Mouse (Mus musculus) myocyte (in vitro differentiated cells): ENCODE data around the gene Tnik. TPM values are rescaled to one million over a fixed set of nuclear protein-coding genes. Genes with fewer than 3 reads are reported as not detected.

ENCODE experiments used
- H3K27me3 ChIP-seq: one replicate; pipeline ENCODE4 v1.6.1; 2011; ENCODE audit not compliant: control insufficient read depth, insufficient read depth, insufficient read length
- H3K36me3 ChIP-seq: one replicate; pipeline ENCODE4 v1.6.1; 2011; ENCODE audit not compliant: control insufficient read depth, insufficient read depth
- H3K4me2 ChIP-seq: one replicate; pipeline ENCODE4 v1.6.1; 2011; ENCODE audit warnings: low read depth, control low read depth
- H3K4me3 ChIP-seq: one replicate; pipeline ENCODE4 v1.5.1; 2011; ENCODE audit warnings: mild to moderate bottlenecking, control low read depth, moderate library complexity
- H3K79me2 ChIP-seq: one replicate; pipeline ENCODE4 v1.6.1; 2011; ENCODE audit not compliant: control insufficient read depth, insufficient read depth
- H3ac ChIP-seq: one replicate; pipeline ENCODE4 v1.6.1; 2011; ENCODE audit not compliant: control insufficient read depth, insufficient read length
- CEBPB ChIP-seq: IDR thresholded peaks from 2 replicates; pipeline ENCODE4 v1.6.1; 2011; ENCODE audit warnings: mild to moderate bottlenecking, moderate library complexity; ENCODE audit not compliant: poor library complexity, insufficient read depth, severe bottlenecking
- E2F4 ChIP-seq: IDR thresholded peaks from one replicate; pipeline ENCODE4 v1.6.1; 2011; ENCODE audit warnings: mild to moderate bottlenecking, control low read depth, moderate library complexity; ENCODE audit not compliant: insufficient read depth
- MAX ChIP-seq: IDR thresholded peaks from one replicate; pipeline ENCODE4 v1.6.1; 2011; ENCODE audit warnings: low read depth, mild to moderate bottlenecking, control low read depth
- MYOD1 ChIP-seq, 3 experiments: IDR thresholded peaks; one replicate each; pipeline ENCODE4 v1.6.1; 2011; ENCODE audit warnings: control low read depth in 2 of 3, low read depth in 2 of 3, mild to moderate bottlenecking in 2 of 3, moderate library complexity in 1 of 3; ENCODE audit not compliant: insufficient read length in 2 of 3, control insufficient read depth in 1 of 3
- MYOG ChIP-seq, 3 experiments: IDR thresholded peaks; one replicate each; pipeline ENCODE4 v1.6.1; 2011; ENCODE audit warnings: control low read depth in 2 of 3, low read depth in 2 of 3, mild to moderate bottlenecking in 2 of 3; ENCODE audit not compliant: insufficient read length in 2 of 3, control insufficient read depth in 1 of 3, insufficient read depth in 1 of 3
- POLR2A ChIP-seq: IDR thresholded peaks from one replicate; pipeline ENCODE4 v1.6.1; 2011; ENCODE audit warnings: low read depth, mild to moderate bottlenecking, control low read depth, moderate library complexity; ENCODE audit not compliant: insufficient read length
- POLR2AphosphoS2 ChIP-seq: IDR thresholded peaks from one replicate; pipeline ENCODE4 v1.6.1; 2011; ENCODE audit warnings: low read depth, control low read depth; ENCODE audit not compliant: insufficient read length
- REST ChIP-seq: IDR thresholded peaks from one replicate; pipeline ENCODE4 v1.6.1; 2011; ENCODE audit warnings: mild to moderate bottlenecking, control low read depth, moderate library complexity; ENCODE audit not compliant: insufficient read depth, insufficient read length
- SRF ChIP-seq: IDR thresholded peaks from one replicate; pipeline ENCODE4 v1.6.1; 2011; ENCODE audit warnings: low read depth; ENCODE audit not compliant: control insufficient read depth, insufficient read length
- TCF12 ChIP-seq: IDR thresholded peaks from one replicate; pipeline ENCODE4 v1.6.1; 2011; ENCODE audit warnings: mild to moderate bottlenecking, control low read depth; ENCODE audit not compliant: poor library complexity, insufficient read depth, severe bottlenecking
- TCF3 ChIP-seq: IDR thresholded peaks from one replicate; pipeline ENCODE4 v1.6.1; 2011; ENCODE audit warnings: low read depth, control low read depth; ENCODE audit not compliant: insufficient read length
- USF1 ChIP-seq: IDR thresholded peaks from one replicate; pipeline ENCODE4 v1.6.1; 2011; ENCODE audit warnings: low read depth, mild to moderate bottlenecking, control low read depth, moderate library complexity
- polyA plus RNA-seq: library from polyadenylated mRNA; unstranded; fragments of >200 nt; fragmentation: generic; extraction: Trizol; gene quantifications from one replicate; pipeline ENCODE4 v1.2.1, GENCODE M21; 2012; ENCODE audit warnings: missing spikeins

Gene Tnik
- polyA plus RNA-seq, 1 experiment, result 1.8 TPM

DNA sequence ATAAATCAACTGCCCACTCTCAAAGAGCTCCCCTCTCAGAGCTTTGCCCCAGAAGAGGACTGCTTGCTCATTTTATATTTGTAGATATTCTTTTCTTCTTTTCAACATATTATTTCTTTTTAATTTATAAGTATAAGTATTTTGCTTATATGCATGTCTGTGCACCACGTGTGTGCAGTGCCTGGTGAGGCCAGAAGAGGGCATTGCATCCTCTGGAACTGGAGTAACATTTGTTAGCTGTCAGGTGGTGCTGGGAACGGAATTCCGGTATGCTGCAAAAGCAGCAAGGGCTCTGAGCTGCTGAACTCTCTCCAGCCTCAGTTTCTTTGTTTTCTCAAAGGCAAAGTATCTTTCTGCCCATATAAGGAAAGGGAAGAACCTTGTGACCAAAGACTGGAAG is 125.5 kb downstream of the Tnik start:
- H3K27me3 ChIP-seq, result no peaks in the 10 kb centered on the region
- no peak overlapping the region for H3ac ChIP-seq
- TF ChIP-seq TCF12, result no peak
- no peak for TF ChIP-seq MYOD1 (IDR thresholded peaks at IDR 0.05; ENCODE audit: control insufficient read depth in 1 of 3, insufficient read length in 2 of 3, low read depth in 2 of 3)
- TF ChIP-seq REST, result no peak
- no peak for TF ChIP-seq MYOG (IDR thresholded peaks at IDR 0.05; ENCODE audit: control insufficient read depth in 1 of 3, insufficient read depth in 1 of 3, insufficient read length in 2 of 3, low read depth in 2 of 3)
- no peak for TF ChIP-seq CEBPB
- TF ChIP-seq SRF, result no peak
- TF ChIP-seq USF1, result no peak
- TF ChIP-seq E2F4, result no peak
- TF ChIP-seq MAX, result no peak
- TF ChIP-seq POLR2AphosphoS2, result no peak

DNA sequence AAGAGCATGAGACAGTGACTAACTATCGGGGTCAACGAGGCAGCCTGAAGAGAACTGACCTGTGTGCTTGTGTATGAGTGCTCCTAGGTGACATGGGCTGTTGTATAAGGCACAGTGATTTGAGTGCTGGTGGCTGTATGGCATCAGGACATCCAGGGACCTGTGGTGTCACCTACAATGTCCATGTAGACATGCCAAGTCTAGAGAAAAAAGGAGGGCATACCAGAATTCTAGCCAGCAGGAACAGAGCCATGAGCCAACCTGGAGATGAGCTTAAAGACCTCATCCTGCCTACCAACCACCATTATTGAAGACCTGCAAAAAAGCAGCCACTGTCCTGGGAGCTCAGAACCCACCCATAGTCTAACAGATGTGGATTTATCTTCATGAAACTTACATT is 127.2 kb downstream of the Tnik start:
- H3K27me3 ChIP-seq, result no peaks in the 10 kb centered on the region
- TF ChIP-seq REST, result no peak
- TF ChIP-seq E2F4, result no peak
- TF ChIP-seq MYOG (IDR thresholded peaks at IDR 0.05; ENCODE audit: control insufficient read depth in 1 of 3, insufficient read depth in 1 of 3, insufficient read length in 2 of 3, low read depth in 2 of 3), result no peak
- no peak for TF ChIP-seq TCF3
- no peak for TF ChIP-seq USF1
- no peak for TF ChIP-seq MAX
- H3ac ChIP-seq, result no peak overlapping the region
- no peak overlapping the region for H3K4me3 ChIP-seq
- no peak overlapping the region for H3K4me2 ChIP-seq
- no peaks in the 10 kb centered on the region for H3K36me3 ChIP-seq
- no peaks in the 10 kb centered on the region for H3K79me2 ChIP-seq

More for the DNA sequence above, 125.5 kb downstream of the Tnik start:
- Histone ChIP-seq H3K79me2 (no peaks in the 10 kb centered on the region), H3K4me2 (no peak overlapping the region), H3K36me3 (no peaks in the 10 kb centered on the region), H3K4me3 (no peak overlapping the region)

DNA sequence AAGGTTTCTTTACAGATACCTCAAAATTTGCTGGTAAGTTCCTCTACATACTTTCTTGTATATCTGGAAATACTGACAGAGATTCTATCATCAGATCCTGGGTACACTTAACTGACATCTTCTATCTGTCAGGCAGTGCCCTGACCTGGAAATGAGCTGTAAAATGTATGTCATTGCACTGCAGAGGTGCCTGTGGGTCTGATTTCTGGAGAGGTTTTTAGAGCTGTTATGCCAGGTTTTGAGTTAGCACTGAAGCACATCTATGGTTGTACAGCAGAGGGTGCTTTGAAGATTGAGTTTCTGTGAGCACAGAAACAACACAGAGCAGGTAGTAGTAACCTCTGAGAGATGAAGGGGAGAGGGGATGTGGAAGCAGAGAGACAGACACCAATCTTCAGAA is 129.5 kb downstream of the Tnik start:
- no peak overlapping the region for H3K4me2 ChIP-seq
- no peak overlapping the region for H3K4me3 ChIP-seq
- H3K36me3 ChIP-seq, result no peaks in the 10 kb centered on the region
- no peaks in the 10 kb centered on the region for H3K27me3 ChIP-seq
- no peaks in the 10 kb centered on the region for H3K79me2 ChIP-seq
- TF ChIP-seq TCF12, result no peak
- TF ChIP-seq POLR2AphosphoS2, result no peak
- TF ChIP-seq MAX, result no peak
- no peak for TF ChIP-seq POLR2A
- no peak for TF ChIP-seq REST
- TF ChIP-seq MYOD1 (IDR thresholded peaks at IDR 0.05; ENCODE audit: control insufficient read depth in 1 of 3, insufficient read length in 2 of 3, low read depth in 2 of 3), result no peak
- no peak for TF ChIP-seq SRF
- TF ChIP-seq TCF3, result no peak
- TF ChIP-seq CEBPB, result no peak
- no peak for TF ChIP-seq MYOG (IDR thresholded peaks at IDR 0.05; ENCODE audit: control insufficient read depth in 1 of 3, insufficient read depth in 1 of 3, insufficient read length in 2 of 3, low read depth in 2 of 3)
- TF ChIP-seq E2F4, result no peak
- TF ChIP-seq USF1, result no peak
- no peak overlapping the region for H3ac ChIP-seq

DNA sequence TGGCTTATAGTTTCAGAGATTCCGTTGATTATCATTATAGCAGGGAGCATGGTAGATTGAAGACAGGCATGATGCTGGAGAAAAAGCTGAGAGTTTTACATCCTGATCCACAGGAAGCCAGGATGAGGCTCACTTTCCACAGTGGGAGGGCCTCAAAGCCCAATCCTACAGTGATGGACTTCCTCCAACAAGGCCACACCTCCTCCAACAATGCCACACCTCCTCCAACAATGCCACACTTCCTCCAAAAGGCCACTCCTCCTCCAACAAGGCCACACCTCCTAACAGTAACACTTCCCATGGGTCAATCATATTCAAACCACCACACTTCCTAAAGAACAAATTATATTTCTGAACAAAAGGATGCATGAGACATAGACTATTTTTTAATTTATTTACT is 135.8 kb downstream of the Tnik start:
- Histone ChIP-seq H3ac (no peak overlapping the region), H3K36me3 (no peaks in the 10 kb centered on the region), H3K4me3 (no peak overlapping the region), H3K27me3 (no peaks in the 10 kb centered on the region), H3K4me2 (no peak overlapping the region), H3K79me2 (no peaks in the 10 kb centered on the region)
- TF ChIP-seq E2F4, result no peak
- TF ChIP-seq USF1, result no peak
- no peak for TF ChIP-seq MYOG (IDR thresholded peaks at IDR 0.05; ENCODE audit: control insufficient read depth in 1 of 3, insufficient read depth in 1 of 3, insufficient read length in 2 of 3, low read depth in 2 of 3)
- TF ChIP-seq TCF12, result no peak
- no peak for TF ChIP-seq MAX
- no peak for TF ChIP-seq SRF
- TF ChIP-seq MYOD1 (IDR thresholded peaks at IDR 0.05; ENCODE audit: control insufficient read depth in 1 of 3, insufficient read length in 2 of 3, low read depth in 2 of 3), result no peak
- TF ChIP-seq TCF3, result no peak
- TF ChIP-seq CEBPB, result no peak
- no peak for TF ChIP-seq POLR2AphosphoS2
- TF ChIP-seq POLR2A, result no peak
- no peak for TF ChIP-seq REST

DNA sequence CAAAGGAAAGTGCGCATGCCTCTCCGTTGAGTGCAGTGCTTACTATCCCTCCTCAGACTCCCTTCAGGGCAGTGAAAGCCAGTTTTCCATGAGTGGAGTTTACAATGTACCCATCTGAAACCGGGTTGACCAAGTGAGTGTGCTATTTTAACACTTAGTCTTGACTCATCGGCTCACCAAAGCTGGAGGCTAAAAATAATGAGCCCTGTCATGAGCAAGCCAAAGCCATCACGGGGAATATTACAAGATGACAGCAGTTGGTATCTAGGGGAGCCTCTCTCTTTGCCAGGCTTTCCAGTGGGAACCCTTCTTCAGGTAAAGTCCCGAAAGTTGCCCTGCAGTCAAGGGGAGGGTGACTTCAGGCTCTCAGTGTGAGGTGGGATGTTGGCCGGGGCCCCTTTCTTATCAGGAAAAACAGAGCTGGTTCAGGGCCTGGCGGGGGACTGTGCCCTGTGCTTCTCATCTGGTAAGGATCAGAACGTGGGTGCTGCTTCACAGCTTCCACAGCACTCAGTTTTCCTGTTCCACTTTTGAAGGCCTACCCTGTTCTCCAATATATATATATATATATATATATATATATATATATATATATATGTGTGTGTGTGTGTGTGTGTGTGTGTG is 136.7 kb downstream of the Tnik start:
- peak overlapping the region; percentile 30 for H3K4me2 ChIP-seq
- no peaks in the 10 kb centered on the region for H3K36me3 ChIP-seq
- no peak for TF ChIP-seq MYOG (IDR thresholded peaks at IDR 0.05; ENCODE audit: control insufficient read depth in 1 of 3, insufficient read depth in 1 of 3, insufficient read length in 2 of 3, low read depth in 2 of 3)
- no peak for TF ChIP-seq SRF
- no peak for TF ChIP-seq TCF3
- no peak for TF ChIP-seq POLR2AphosphoS2
- no peak for TF ChIP-seq TCF12
- TF ChIP-seq POLR2A, result no peak
- TF ChIP-seq MAX, result no peak
- no peak for TF ChIP-seq MYOD1 (IDR thresholded peaks at IDR 0.05; ENCODE audit: control insufficient read depth in 1 of 3, insufficient read length in 2 of 3, low read depth in 2 of 3)
- TF ChIP-seq E2F4, result no peak
- no peak for TF ChIP-seq REST
- TF ChIP-seq USF1, result no peak
- no peak for TF ChIP-seq CEBPB
- no peak overlapping the region for H3K4me3 ChIP-seq
- no peaks in the 10 kb centered on the region for H3K79me2 ChIP-seq
- H3K27me3 ChIP-seq, result no peaks in the 10 kb centered on the region
- no peak overlapping the region for H3ac ChIP-seq
